Mouse (Mus musculus) liver, embryonic 15.5 days (tissue): Measurements from ENCODE around the gene Gm11168. TPM values are rescaled to one million over a fixed set of nuclear protein-coding genes. Genes with fewer than 3 reads are reported as not detected.
"Not testable (repeated sequence)": the region's sequence is repeated elsewhere in the genome, so short reads cannot be mapped to it uniquely, and the experiment has no call there.

Experiments
- ATAC-seq: fragments of 200-750 bp; cut with Nextera tagmentation; 2 replicates; pipeline ENCODE4 v1.8.0; 2017; ENCODE audit warnings: moderate number of reproducible peaks, mild to moderate bottlenecking, moderate library complexity; ENCODE audit not compliant: insufficient read depth
- H3K27ac ChIP-seq: fragments of 300-500 bp; sonication (generic); replicated peaks from 2 replicates; pipeline ENCODE4 v1.5.1; 2015; ENCODE audit warnings: mild to moderate bottlenecking, inconsistent platforms
- H3K27me3 ChIP-seq: fragments of 300-500 bp; sonication (generic); 2 replicates; pipeline ENCODE4 v1.6.1; 2015; ENCODE audit warnings: mild to moderate bottlenecking, inconsistent platforms
- H3K36me3 ChIP-seq: fragments of 300-500 bp; sonication (generic); replicated peaks from 2 replicates; pipeline ENCODE4 v1.6.1; 2015; ENCODE audit warnings: moderate library complexity, mild to moderate bottlenecking, inconsistent platforms
- H3K4me1 ChIP-seq: fragments of 300-500 bp; sonication (generic); replicated peaks from 2 replicates; pipeline ENCODE4 v1.6.1; 2015; ENCODE audit warnings: inconsistent platforms
- H3K4me2 ChIP-seq: fragments of 300-500 bp; sonication (generic); 2 replicates; pipeline ENCODE4 v1.6.1; 2015; ENCODE audit warnings: moderate library complexity, mild to moderate bottlenecking, inconsistent platforms
- H3K4me3 ChIP-seq: fragments of 300-500 bp; sonication (generic); replicated peaks from 2 replicates; pipeline ENCODE4 v1.5.1; 2015; ENCODE audit warnings: mild to moderate bottlenecking, inconsistent platforms
- H3K9ac ChIP-seq: fragments of 300-500 bp; sonication (generic); 2 replicates; pipeline ENCODE4 v1.6.1; 2015; ENCODE audit warnings: moderate library complexity, mild to moderate bottlenecking, inconsistent platforms
- H3K9me3 ChIP-seq: fragments of 300-500 bp; sonication (generic); replicated peaks from 2 replicates; pipeline ENCODE4 v1.6.1; 2016; ENCODE audit warnings: inconsistent platforms
- WGBS: fragments of 180-500 bp; shearing (Covaris S2); methylation state at CpG from one replicate; pipeline ENCODE4 v1.1.7; 2015; ENCODE audit warnings: mixed read lengths; ENCODE audit not compliant: insufficient replicate concordance; 5-methylcytosine and 5-hydroxymethylcytosine counted together
- microRNA-seq: library from miRNA; unstranded; fragments of <30 nt; microRNA quantifications from one replicate; pipeline ENCODE4, GENCODE M21; 2016
- polyA plus RNA-seq: library from polyadenylated mRNA; unstranded; fragments of >200 nt; fragmentation: Nextera tagmentation; extraction: Ambion mirVana; gene quantifications from 2 replicates; pipeline ENCODE4 v1.2.1, GENCODE M21; 2015

Gene Gm11168
- polyA plus RNA-seq, 1 experiment from 2014 or later = not detected

- H3K27me3 ChIP-seq, ATAC-seq, H3K9ac ChIP-seq, H3K36me3 ChIP-seq, H3K4me1 ChIP-seq, H3K9me3 ChIP-seq, H3K4me2 ChIP-seq, H3K4me3 ChIP-seq, H3K27ac ChIP-seq: not testable (repeated sequence)
- WGBS = 50% methylated on average over 9 of the region's 9 CpGs
Measured at GRCm38 (mm10) chr9:3026741-3027140, 23.6 kb downstream of the Gm11168 start.

DNA sequence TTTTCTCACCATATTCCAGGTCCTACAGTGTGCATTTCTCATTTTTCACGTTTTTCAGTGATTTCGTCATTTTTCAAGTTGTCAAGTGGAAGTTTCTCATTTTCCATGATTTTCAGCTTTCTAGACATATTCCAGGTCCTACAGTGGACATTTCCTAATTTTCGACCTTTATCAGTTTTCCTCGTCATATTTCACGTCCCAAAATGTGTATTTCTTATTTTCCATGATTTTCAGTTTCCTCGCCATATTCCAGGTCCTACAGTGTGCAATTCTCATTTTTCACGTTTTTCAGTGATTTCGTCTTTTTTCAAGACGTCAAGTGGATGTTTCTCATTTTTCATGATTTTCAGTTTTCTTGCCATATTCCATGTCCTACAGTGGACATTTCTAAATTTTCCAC lies 24.1 kb downstream of the Gm11168 start:
- not testable (repeated sequence) for H3K4me3 ChIP-seq, H3K27ac ChIP-seq, H3K4me2 ChIP-seq, H3K27me3 ChIP-seq, H3K9me3 ChIP-seq, ATAC-seq, H3K9ac ChIP-seq, H3K4me1 ChIP-seq, H3K36me3 ChIP-seq
- WGBS = 59% methylated on average over 9 of the region's 9 CpGs

- not testable (repeated sequence) for H3K4me2 ChIP-seq, H3K4me1 ChIP-seq, H3K9me3 ChIP-seq, H3K4me3 ChIP-seq, ATAC-seq, H3K27me3 ChIP-seq, H3K27ac ChIP-seq, H3K9ac ChIP-seq, H3K36me3 ChIP-seq
- WGBS = 51% methylated on average over 13 of the region's 16 CpGs
Measured at GRCm38 (mm10) chr9:3029276-3030000, 26.3 kb downstream of the Gm11168 start.

DNA sequence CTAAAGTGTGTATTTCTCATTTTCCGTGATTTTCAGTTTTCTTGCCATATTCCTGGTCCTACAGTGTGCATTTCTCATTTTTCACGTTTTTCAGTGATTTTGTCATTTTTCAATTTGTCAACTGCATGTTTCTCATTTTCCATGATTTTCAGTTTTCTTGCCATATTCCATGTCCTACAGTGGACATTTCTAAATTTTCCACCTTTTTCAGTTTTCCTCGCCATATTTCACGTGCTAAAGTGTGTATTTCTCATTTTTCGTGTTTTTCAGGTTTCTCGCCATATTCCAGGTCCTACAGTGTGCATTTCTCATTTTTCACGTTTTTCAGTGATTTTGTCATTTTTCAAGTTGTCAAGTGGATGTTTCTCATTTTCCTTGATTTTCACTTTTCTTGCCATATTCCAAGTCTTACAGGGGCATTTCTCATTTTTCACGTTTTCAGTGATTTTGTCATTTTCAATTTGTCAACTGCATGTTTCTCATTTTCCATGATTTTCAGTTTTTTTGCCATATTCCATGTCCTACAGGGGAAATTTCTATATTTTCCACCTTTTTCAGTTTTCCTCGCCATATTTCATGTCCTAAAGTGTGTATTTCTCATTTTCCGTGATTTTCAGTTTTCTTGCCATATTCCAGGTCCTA lies 27.7 kb downstream of the Gm11168 start:
- not testable (repeated sequence) for H3K4me1 ChIP-seq, H3K9me3 ChIP-seq, H3K4me3 ChIP-seq, H3K27me3 ChIP-seq, H3K36me3 ChIP-seq, H3K4me2 ChIP-seq, H3K9ac ChIP-seq, H3K27ac ChIP-seq, ATAC-seq
- 64% methylated on average over 4 of the region's 10 CpGs for WGBS

GRCm38 (mm10) chr9:3034299-3034698 lies 31.2 kb downstream of the Gm11168 start, which contains the start of gene Gm17535:
TSS of gene Gm17535 (plus strand) at chr9:3034599.
- not testable (repeated sequence) for H3K36me3 ChIP-seq, ATAC-seq, H3K9me3 ChIP-seq, H3K4me1 ChIP-seq, H3K4me3 ChIP-seq, H3K4me2 ChIP-seq, H3K27ac ChIP-seq, H3K9ac ChIP-seq, H3K27me3 ChIP-seq
- WGBS = 37% methylated on average over 2 of the region's 8 CpGs

- H3K4me1 ChIP-seq, ATAC-seq, H3K4me2 ChIP-seq, H3K9ac ChIP-seq, H3K9me3 ChIP-seq, H3K4me3 ChIP-seq, H3K27ac ChIP-seq, H3K27me3 ChIP-seq, H3K36me3 ChIP-seq: not testable (repeated sequence)
- 69% methylated on average over 8 of the region's 8 CpGs for WGBS
Measured at GRCm38 (mm10) chr9:3036577-3036976, 33.4 kb downstream of the Gm11168 start, which contains the start of gene Gm10715. TSS of gene Gm10715 (plus strand) at chr9:3036877.

DNA sequence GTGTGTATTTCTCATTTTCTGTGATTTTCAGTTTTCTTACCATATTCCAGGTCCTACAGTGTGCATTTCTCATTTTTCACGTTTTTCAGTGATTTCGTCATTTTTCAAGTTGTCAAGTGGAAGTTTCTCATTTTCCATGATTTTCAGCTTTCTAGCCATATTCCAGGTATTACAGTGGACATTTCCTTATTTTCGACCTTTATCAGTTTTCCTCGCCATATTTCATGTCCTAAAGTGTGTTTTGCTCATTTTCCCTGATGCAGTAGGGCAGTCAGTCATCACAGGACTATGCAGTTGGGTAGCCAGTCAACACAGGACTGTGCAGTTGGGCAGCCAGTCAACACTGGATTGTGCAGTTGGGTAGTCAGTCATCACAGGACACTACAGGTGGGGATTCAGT lies 35.0 kb downstream of the Gm11168 start:
- ATAC-seq, H3K9me3 ChIP-seq, H3K4me2 ChIP-seq, H3K27ac ChIP-seq, H3K4me1 ChIP-seq, H3K4me3 ChIP-seq, H3K27me3 ChIP-seq, H3K36me3 ChIP-seq, H3K9ac ChIP-seq: not testable (repeated sequence)
- 46% methylated on average over 4 of the region's 4 CpGs for WGBS

Small RNAs within 50 kb of the gene (microRNA-seq; reads per million reads assigned to microRNA genes)
- gene Mir101c = not detected

Other genes starting within 250 kb of the Gm11168 start
- gene Gm10722, start 2.4 kb upstream of the Gm11168 start, polyA plus RNA-seq = not detected in 2 replicates
- gene Gm10721, start 9.8 kb downstream of the Gm11168 start, polyA plus RNA-seq = not detected in 2 replicates
- gene Gm10720, start 12.3 kb downstream of the Gm11168 start, polyA plus RNA-seq = not detected in 2 replicates
- gene Gm10719, start 14.1 kb downstream of the Gm11168 start, polyA plus RNA-seq = not detected in 2 replicates
- not detected in 2 replicates for gene Gm10718, start 20.2 kb downstream of the Gm11168 start, polyA plus RNA-seq
- not detected in 2 replicates for gene Gm10717, start 22.1 kb downstream of the Gm11168 start, polyA plus RNA-seq
- not detected in 2 replicates for gene Gm17535, start 31.3 kb downstream of the Gm11168 start, polyA plus RNA-seq
- gene Gm10715, start 33.5 kb downstream of the Gm11168 start, polyA plus RNA-seq = not detected in 2 replicates